Mouse (Mus musculus) lung, embryonic 16.5 days (tissue): ENCODE measurements at regions not wholly inside any gene's neighbourhood (a gene's known extent, or its start where the extent isn't known, plus 50 kb on each side); places are given as distances from the start of the nearest gene placed in this dataset. TPM values are rescaled to one million over a fixed set of nuclear protein-coding genes. Genes with fewer than 3 reads are reported as not detected.

Experiments used
- ATAC-seq: fragments of 200-750 bp; cut with Nextera tagmentation; 2 replicates; pipeline ENCODE4 v1.8.0; 2017; ENCODE audit warnings: low read depth, mild to moderate bottlenecking, moderate library complexity
- H3K27ac ChIP-seq: fragments of 300-500 bp; sonication (generic); 2 replicates; pipeline ENCODE4 v1.5.1; 2014; ENCODE audit warnings: mild to moderate bottlenecking, control low read depth, low read length
- H3K27me3 ChIP-seq: fragments of 300-500 bp; sonication (generic); 2 replicates; pipeline ENCODE4 v1.6.1; 2014; ENCODE audit warnings: low read depth, low read length, mixed read lengths; ENCODE audit not compliant: control insufficient read depth, insufficient read depth
- H3K36me3 ChIP-seq: fragments of 300-500 bp; sonication (generic); 2 replicates; pipeline ENCODE4 v1.6.1; 2014; ENCODE audit warnings: low read length; ENCODE audit not compliant: control insufficient read depth, insufficient read depth
- H3K4me1 ChIP-seq: fragments of 300-500 bp; sonication (generic); replicated peaks from 2 replicates; pipeline ENCODE4 v1.6.1; 2014; ENCODE audit warnings: low read length, mixed read lengths; ENCODE audit not compliant: control insufficient read depth, insufficient read depth
- H3K4me2 ChIP-seq: fragments of 300-500 bp; sonication (generic); 2 replicates; pipeline ENCODE4 v1.6.1; 2014; ENCODE audit warnings: low read depth, low read length, control low read depth
- H3K4me3 ChIP-seq: fragments of 300-500 bp; sonication (generic); 2 replicates; pipeline ENCODE4 v1.5.1; 2014; ENCODE audit warnings: mild to moderate bottlenecking, low read length, control low read depth
- H3K9ac ChIP-seq: fragments of 300-500 bp; sonication (generic); 2 replicates; pipeline ENCODE4 v1.6.1; 2014; ENCODE audit warnings: low read length, control low read depth
- H3K9me3 ChIP-seq: fragments of 300-500 bp; sonication (generic); 2 replicates; pipeline ENCODE4 v1.6.1; 2016; ENCODE audit warnings: low read length; ENCODE audit not compliant: control insufficient read depth
- WGBS: fragments of 180-500 bp; shearing (Covaris S2); extraction: QIAGEN DNeasy Blood & Tissue Kit; methylation state at CpG from one replicate; pipeline ENCODE4 v1.1.7; 2014; 5-methylcytosine and 5-hydroxymethylcytosine counted together
- microRNA-seq: library from miRNA; unstranded; fragments of <30 nt; microRNA quantifications from one replicate; pipeline ENCODE4, GENCODE M21; 2016

- no peak for ATAC-seq
- Histone ChIP-seq H3K4me1 (no peaks in the 10 kb centered on the region), H3K9me3 (no peaks in the 10 kb centered on the region), H3K36me3 (no peaks in the 10 kb centered on the region), H3K27me3 (no peaks in the 10 kb centered on the region), H3K9ac (no peak overlapping the region), H3K4me3 (no peak overlapping the region), H3K4me2 (no peak overlapping the region), H3K27ac (no peak overlapping the region)
- WGBS = 79% methylated on average over 4 of the region's 4 CpGs
Observed at GRCm38 (mm10) chr3:17896756-17897155, 51.5 kb upstream of the Cypt12 start.

Small RNA genes lying in the stretch of these regions (microRNA-seq; reads per million reads assigned to microRNA genes)
- not detected for gene Mir124a-2
